Comparison of ENCODE assay signal across 26 mouse cellular contexts in the genomic region with DNA sequence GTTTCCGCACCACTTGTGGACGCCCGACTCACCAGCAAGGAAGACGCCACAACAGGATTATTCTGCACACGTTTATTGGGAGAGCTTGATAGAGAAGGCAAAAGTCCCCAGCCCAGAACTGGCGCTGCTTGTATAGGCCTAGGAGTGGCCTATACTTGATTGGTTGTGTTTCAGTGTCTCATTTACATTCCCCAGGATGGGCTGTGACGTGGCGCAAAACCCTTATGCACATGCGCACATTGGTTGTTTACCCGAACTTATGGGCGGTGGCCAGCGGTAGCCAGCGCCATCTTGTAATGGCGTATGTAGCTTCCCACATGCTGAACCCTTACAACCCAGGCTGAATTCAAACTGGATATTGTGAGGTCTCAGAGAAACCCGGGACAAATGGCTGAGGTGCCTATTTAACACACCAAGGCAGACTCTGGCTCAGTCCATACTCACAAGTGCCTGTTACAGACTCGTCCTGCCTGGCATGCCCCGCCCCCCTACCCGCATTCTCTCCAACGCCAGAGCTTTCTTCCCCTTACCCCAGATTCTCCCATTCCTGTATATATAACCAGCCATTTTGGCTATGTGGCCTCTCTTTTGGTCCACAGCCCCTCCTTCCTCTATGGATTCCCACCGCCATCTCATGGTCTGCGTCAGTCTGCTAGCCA. TPM values are rescaled to one million over a fixed set of nuclear protein-coding genes. Genes with fewer than 3 reads are reported as not detected.
A peak's percentile ranks its signal among the peaks of the same experiment; 100 is the strongest.
DNase-seq lines count a peak whose midpoint lies in the region; TF ChIP-seq lines count a peak whose summit lies in the region.
"Had no signal": no experiment of that assay in that cellular context is flagged by ENCODE, and none has a peak within 500 bp of the region (broad histone marks: within the 10 kb centered on the region; RNA-seq: fewer than 3 reads in every experiment).

No protein-coding gene starts in this region.

- TF ChIP-seq CTCF in gastrocnemius, adult 2 months (IDR thresholded peaks at IDR 0.05), result no peak
- TF ChIP-seq CTCF in small intestine, adult 2 months (IDR thresholded peaks at IDR 0.05; ENCODE audit: extremely low read depth, insufficient read length, insufficient replicate concordance, low read depth, low read length), result peak; percentile 6; the same call in 1 of the 2 replicates

- no peaks in the 10 kb centered on the region for H3K27me3 ChIP-seq in small intestine, adult 2 months (ENCODE audit: control insufficient read depth, insufficient read depth, low read length)
- H3K27me3 ChIP-seq: forebrain, embryonic 13.5 days; heart, embryonic 12.5 days; hindbrain, embryonic 15.5 days; Patski had no signal

- WGBS in small intestine, adult 2 months, result 96% methylated on average over 21 of the region's 21 CpGs

- peak overlapping the region; percentile 63 for H3K27ac ChIP-seq in gastrocnemius, adult 2 months
- H3K27ac ChIP-seq in small intestine, adult 2 months (ENCODE audit: insufficient read depth, low read depth, low read length), result no peak overlapping the region
- H3K27ac ChIP-seq: embryonic facial prominence, embryonic 10.5 days; forebrain, embryonic 13.5 days; hindbrain, embryonic 10.5 days; hindbrain, embryonic 15.5 days had no signal

- H3K36me3 ChIP-seq in small intestine, adult 2 months (ENCODE audit: control insufficient read depth, insufficient read depth, low read length), result peaks cover 17% of the 10 kb centered on the region
- H3K36me3 ChIP-seq: embryonic facial prominence, embryonic 10.5 days; G1E; heart, embryonic 12.5 days; hindbrain, embryonic 10.5 days; hindbrain, embryonic 15.5 days had no signal

- no peak overlapping the region for H3K4me3 ChIP-seq in gastrocnemius, adult 2 months
- H3K4me3 ChIP-seq in small intestine, adult 2 months (ENCODE audit: low read depth, low read length), result no peak overlapping the region
- H3K4me3 ChIP-seq: embryonic facial prominence, embryonic 10.5 days; forebrain, embryonic 13.5 days; heart, adult 2 months; heart, embryonic 12.5 days; hindbrain, embryonic 10.5 days; hindbrain, embryonic 15.5 days had no signal

- intact Hi-C loops in gastrocnemius, adult 2 months (cut with DNase I), result no loop called here

- no peak for DNase-seq in gastrocnemius, adult 2 months
- no peak for DNase-seq in gastrocnemius, postnatal 25 days
- DNase-seq in ES-CJ7 (ENCODE audit: low read depth, low spot score) (peak; percentile 95), R1 (ENCODE audit: low read depth, low spot score) (peak; percentile 98)
- DNase-seq in kidney, postnatal 4 days, result no peak
- no peak for DNase-seq in urinary bladder, adult 2 months (ENCODE audit: low spot score)
- DNase-seq: adrenal gland, postnatal 10 days; B cell, adult 2 months; cerebellum, adult 2 months; cerebellum, postnatal 10 days; forebrain, postnatal 0 days; heart, adult 2 months had no signal

- TF ChIP-seq POLR2A in small intestine, adult 2 months (IDR thresholded peaks at IDR 0.05; ENCODE audit: low read depth, low read length), result no peak

- H3K4me1 ChIP-seq in small intestine, adult 2 months (ENCODE audit: control insufficient read depth, insufficient read depth, insufficient read length, low read length), result no peaks in the 10 kb centered on the region; the same call in 1 of the 2 replicates
- H3K4me1 ChIP-seq: forebrain, embryonic 13.5 days; heart, embryonic 12.5 days; hindbrain, embryonic 15.5 days had no signal

RNA-seq across cellular contexts. Expression of gene 4930539E08Rik, which starts 19.8 kb away (rescaled TPM):
- under 1 TPM in 1 of 2 experiments, not detected in 1; 0.10 TPM for total RNA-seq in gastrocnemius, adult 2 months (2021)
- total RNA-seq in gastrocnemius, postnatal 25 days (2021), result not detected
- 26.9 and 94.4 TPM in 2 replicates for polyA plus RNA-seq in small intestine, adult 2 months (2012; rRNA removed)
- polyA plus RNA-seq in urinary bladder, adult 2 months (2012; rRNA removed), result 0.14 and 0.29 TPM in 2 replicates
- total RNA-seq: gastrocnemius, adult 8-10 months; heart, adult 2 months had no signal
- polyA plus RNA-seq: G1E had no signal

RNA-seq across cellular contexts. Expression of gene Pnpla1, which starts 37.1 kb away (rescaled TPM):
- total RNA-seq in gastrocnemius, adult 2 months (2021), result not detected
- total RNA-seq in gastrocnemius, postnatal 25 days (2021), result not detected
- 0.46 and 0.77 TPM in 2 replicates for polyA plus RNA-seq in small intestine, adult 2 months (2012; rRNA removed)
- 0.01 TPM in 1 of 2 replicates, not detected in the other for polyA plus RNA-seq in urinary bladder, adult 2 months (2012; rRNA removed)
- total RNA-seq: adrenal gland, postnatal 10 days; forebrain, postnatal 0 days; G1E; gastrocnemius, adult 8-10 months; gastrocnemius, postnatal 4 days; heart, adult 2 months; heart, postnatal 25 days had no signal
- polyA plus RNA-seq: CD4-positive, CD25-positive, alpha-beta regulatory T cell, adult 4 months; forebrain, embryonic 13.5 days; G1E; hindbrain, embryonic 10.5 days; Patski had no signal

RNA-seq across cellular contexts. Expression of gene Pxt1, which starts 48.3 kb away (rescaled TPM):
- total RNA-seq in gastrocnemius, adult 2 months (2021), result not detected
- total RNA-seq in gastrocnemius, postnatal 25 days (2021), result not detected
- polyA plus RNA-seq in small intestine, adult 2 months (2012; rRNA removed), result 0.22 TPM in 1 of 2 replicates, not detected in the other
- polyA plus RNA-seq in urinary bladder, adult 2 months (2012; rRNA removed), result not detected in 2 replicates
- total RNA-seq: forebrain, postnatal 0 days; G1E; gastrocnemius, adult 8-10 months; gastrocnemius, postnatal 4 days had no signal
- polyA plus RNA-seq: CD4-positive, CD25-positive, alpha-beta regulatory T cell, adult 4 months; cerebellum, adult 2 months; embryonic facial prominence, embryonic 14.5 days; forebrain, embryonic 13.5 days; forebrain, postnatal 0 days; heart, embryonic 12.5 days; hindbrain, embryonic 15.5 days; intestine, embryonic 16.5 days; Patski had no signal

RNA-seq across cellular contexts. Expression of gene Kctd20, which starts 56.4 kb away (rescaled TPM):
- total RNA-seq in gastrocnemius, adult 2 months (2021), result 10 to 100 TPM; 33.4 to 39.8 TPM
- 10 to 100 TPM; 25.9 to 34.0 TPM for total RNA-seq in gastrocnemius, postnatal 25 days (2021)
- polyA plus RNA-seq in small intestine, adult 2 months (2012; rRNA removed), result 12.7 and 36.3 TPM in 2 replicates
- polyA plus RNA-seq in urinary bladder, adult 2 months (2012; rRNA removed), result 37.8 and 41.6 TPM in 2 replicates

Comparison
In these comparisons a context has a peak if more than half of its experiments do, and no peak if none do; other contexts are left out.
1. DNase-seq: peak in ES-CJ7 (single experiment) and R1 (single experiment); none in gastrocnemius, adult 2 months (single experiment), gastrocnemius, postnatal 25 days (single experiment), kidney, postnatal 4 days (0 of 2) and urinary bladder, adult 2 months (single experiment).